Mouse (Mus musculus): ENCODE data around the gene Rasgef1c. TPM values are rescaled to one million over a fixed set of nuclear protein-coding genes. Genes with fewer than 3 reads are reported as not detected.
A peak's percentile ranks its signal among the peaks of the same experiment; 100 is the strongest.

Gene Rasgef1c
- total RNA-seq, 1 experiment from 2014 or later, result 0.49 TPM

GRCm38 (mm10) chr11:49977963-49978568, 76.4 kb downstream of the Rasgef1c start:
- no peak for DNase-seq

DNA sequence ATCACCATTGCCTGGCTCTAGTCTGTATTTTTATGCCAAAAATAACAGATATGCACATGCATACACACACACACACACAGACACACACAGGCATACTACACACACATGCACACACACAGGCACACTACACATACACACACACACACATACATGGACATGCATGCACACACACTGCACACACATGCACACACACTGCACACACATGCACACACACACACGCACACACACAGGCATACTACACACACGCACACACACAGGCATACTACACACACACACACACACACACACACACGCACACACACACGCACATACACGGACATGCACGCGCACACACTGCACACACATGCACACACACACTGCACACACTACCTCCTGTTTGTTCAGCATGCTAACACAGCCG, 77.3 kb downstream of the Rasgef1c start:
- DNase-seq, result no peak

GRCm38 (mm10) chr11:49980681-49981235, 79.1 kb downstream of the Rasgef1c start:
- DNase-seq, result no peak

- DNase-seq, result no peak
These were observed 79.8 kb downstream of the Rasgef1c start for GRCm38 (mm10) chr11:49981321-49981963.

GRCm38 (mm10) chr11:49982094-49982493, 80.5 kb downstream of the Rasgef1c start:
- DNase-seq, result no peak

- DNase-seq, result no peak
These were observed 81.2 kb downstream of the Rasgef1c start for GRCm38 (mm10) chr11:49982881-49983280.

DNA sequence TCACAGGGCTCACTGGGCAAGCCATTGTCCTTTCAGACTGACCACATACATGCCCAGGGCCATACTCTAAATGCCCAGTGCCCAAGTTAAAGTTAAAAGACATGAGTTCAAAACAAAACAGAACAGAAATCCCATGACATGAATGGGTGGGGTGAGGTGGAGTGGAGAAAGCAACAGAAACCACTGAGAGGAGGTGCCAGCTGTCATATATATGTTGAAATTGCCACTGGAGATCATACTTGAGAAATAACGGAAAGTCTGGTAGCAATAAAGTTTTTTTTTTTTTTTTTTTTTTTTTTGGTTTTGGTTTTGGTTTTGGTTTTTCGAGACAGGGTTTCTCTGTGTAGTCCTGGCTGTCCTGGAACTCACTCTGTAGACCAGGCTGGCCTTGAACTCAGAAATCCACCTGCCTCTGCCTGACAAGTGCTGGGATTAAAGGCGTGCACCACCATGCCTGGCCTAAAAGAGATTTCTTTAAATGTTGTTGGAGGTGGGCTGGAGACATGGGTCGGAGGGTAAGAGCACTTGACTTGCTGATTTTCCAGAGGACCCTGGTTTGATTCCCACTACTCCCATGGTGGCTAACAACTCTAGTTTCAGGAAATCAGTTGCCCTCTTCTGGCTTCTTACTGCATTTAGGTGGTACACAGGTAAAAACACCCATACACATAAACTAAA, 82.4 kb downstream of the Rasgef1c start:
- no peak for DNase-seq

GRCm38 (mm10) chr11:49985009-49985408, 83.4 kb downstream of the Rasgef1c start:
- no peak for DNase-seq

GRCm38 (mm10) chr11:49986277-49987036, 84.8 kb downstream of the Rasgef1c start:
- DNase-seq, result peak; percentile 69

DNA sequence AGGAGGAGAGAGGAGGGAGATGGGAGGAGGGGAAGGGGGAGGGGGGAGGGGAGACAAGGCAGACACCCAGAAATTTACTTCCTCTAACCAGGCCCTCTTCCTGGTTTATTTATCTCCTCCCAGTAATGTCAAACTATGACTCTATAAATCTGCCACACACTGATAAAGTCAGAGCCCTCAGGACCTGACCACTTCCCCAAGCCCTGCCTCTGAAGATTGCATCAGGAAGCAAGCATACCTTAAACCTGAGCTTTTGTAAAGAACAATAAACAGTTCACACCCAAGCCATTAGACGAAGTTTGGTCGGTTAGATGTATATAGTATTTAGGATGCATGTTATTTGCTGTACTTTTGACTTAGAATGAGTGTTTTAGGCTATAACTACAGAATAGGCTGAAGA, 92.9 kb downstream of the Rasgef1c start:
- no peak for DNase-seq

- no peak for DNase-seq
These were observed 94.8 kb downstream of the Rasgef1c start for GRCm38 (mm10) chr11:49996398-49996797.

- DNase-seq, result no peak
These were observed 95.7 kb downstream of the Rasgef1c start for GRCm38 (mm10) chr11:49997321-49997720.

- no peak for DNase-seq
These were observed 101.2 kb downstream of the Rasgef1c start for GRCm38 (mm10) chr11:50002853-50003252.

DNA sequence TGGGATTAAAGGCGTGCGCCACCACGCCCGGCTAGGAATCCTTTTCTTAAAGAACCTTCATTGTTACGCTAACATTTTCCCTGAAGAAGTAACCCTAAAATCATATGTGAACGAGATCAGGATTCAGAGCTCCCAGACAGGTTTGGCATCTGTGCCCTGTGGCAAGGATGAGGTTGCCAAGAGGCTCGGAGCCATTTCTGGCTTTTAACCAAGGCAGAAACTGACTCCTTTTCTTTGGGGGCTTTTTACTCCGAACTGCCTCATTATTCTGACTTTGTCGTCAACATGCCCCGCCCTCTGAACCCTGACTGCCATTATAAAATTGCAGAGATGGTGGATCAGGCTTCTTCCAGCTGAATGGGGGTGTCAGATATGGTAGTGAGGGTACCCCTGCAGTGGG, 106.1 kb downstream of the Rasgef1c start:
- DNase-seq, result no peak

DNA sequence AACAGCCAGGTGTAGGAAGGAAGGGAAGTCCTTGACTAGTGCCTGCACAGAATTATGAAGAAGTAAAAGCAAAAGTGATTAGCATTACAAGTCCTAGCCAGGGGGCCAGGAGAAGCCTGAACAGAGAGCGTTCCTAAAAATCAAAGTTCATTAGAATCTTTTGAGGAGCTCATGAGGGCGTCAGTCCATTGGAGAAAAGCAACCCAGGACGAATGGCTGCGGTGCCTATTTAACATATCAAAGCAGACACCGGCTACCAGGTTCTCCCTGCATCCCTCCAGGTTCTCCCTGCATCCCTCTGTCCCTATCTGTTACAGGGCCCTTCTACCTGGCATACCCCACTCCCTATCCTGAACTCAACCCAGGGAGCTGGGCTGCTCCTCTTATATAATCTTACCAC, 106.6 kb downstream of the Rasgef1c start:
- DNase-seq, result no peak

DNA sequence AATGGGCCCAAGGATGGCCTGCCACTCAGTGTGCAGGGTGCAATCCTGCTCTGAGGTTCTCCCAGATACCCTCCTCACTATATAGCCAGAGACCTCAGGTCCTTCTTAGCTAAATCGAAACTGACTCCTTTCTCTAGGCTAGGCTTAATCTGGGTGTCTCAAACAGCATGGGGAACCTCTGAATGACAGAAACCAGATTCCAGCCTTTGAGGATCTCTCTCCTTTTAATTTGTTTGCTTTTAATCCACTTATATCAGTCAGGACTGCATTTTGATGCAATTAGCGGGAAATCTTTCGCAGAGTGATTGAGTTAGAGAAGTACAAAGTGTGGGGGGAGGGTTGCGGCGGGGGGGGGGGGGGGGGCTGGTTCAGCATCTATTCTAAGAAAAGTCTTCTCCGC, 111.4 kb downstream of the Rasgef1c start:
- no peak for DNase-seq

GRCm38 (mm10) chr11:50016503-50016902, 114.9 kb downstream of the Rasgef1c start:
- DNase-seq, result no peak

GRCm38 (mm10) chr11:50017511-50017910, 115.9 kb downstream of the Rasgef1c start:
- DNase-seq, result no peak

GRCm38 (mm10) chr11:50018848-50019247, 117.2 kb downstream of the Rasgef1c start:
- DNase-seq, result no peak

GRCm38 (mm10) chr11:50022085-50022484, 120.5 kb downstream of the Rasgef1c start:
- no peak for DNase-seq

DNA sequence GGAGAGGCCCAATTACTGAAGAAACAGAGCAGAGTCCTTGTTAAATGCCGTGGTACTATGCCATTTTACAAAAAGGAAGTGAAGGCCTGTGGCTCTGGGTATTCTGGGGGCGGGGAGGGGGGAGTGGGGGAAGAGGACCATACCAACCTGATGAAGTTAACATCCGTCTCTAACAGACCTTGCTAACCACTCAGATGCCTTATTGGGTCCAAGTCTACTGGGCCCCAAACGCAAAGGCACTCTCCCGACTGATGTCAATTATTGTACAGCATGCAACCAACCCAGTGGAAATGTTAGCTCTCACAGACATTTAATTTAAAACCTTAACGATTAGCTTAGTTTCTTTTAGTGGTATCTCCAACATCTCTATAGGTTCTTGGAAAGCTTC, 122.8 kb downstream of the Rasgef1c start:
- no peak for DNase-seq
